Mouse (Mus musculus): ENCODE data around the gene Etaa1.
"Not testable (repeated sequence)": the region's sequence is repeated elsewhere in the genome, so short reads cannot be mapped to it uniquely, and the experiment has no call there.

Etaa1 gene

GRCm38 (mm10) chr11:17953231-17954134 lies at the start of gene Etaa1:
Gene Etaa1, minus strand, starts transcription at chr11:17953875.
- peak; percentile 95 for DNase-seq

DNA sequence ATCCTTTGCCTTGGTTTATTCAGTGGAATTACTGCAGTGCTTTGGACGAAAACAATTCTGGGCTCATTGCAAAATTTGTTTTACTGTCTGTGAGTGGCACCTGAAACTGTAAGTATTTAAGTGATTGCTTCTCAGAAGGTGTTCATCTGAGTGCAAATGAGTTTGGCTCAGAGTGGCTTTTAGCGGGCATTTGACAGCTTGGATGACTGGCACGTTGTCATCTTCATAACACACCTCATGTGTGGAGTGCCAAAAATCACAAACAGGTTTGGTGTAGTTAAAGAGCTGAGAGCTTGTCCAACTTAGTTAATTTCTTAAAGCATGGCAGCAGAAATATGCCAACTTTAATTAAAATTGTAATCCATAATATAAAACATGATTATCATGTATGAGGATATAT lies 40.5 kb upstream of the Etaa1 start:
- no peak for DNase-seq

DNA sequence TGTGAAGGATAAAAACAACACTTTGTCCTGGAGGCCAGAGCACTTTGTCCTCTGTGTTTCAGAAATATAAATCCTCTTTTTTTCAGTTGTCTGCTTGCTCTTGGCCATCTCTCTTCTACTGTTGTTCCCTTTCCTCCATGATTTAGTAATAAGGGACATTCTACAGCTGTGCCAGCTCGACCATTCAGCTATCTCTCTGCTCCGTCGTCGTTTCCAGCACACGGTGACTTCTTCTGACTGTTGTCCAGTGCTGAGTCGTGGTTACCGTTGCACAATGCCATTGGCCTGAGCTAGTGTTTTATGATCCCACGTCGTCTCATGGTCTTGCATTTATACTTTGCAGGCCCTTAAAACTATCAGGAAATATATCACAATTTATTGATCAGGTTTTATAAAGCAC lies 38.6 kb upstream of the Etaa1 start:
- DNase-seq = no peak

DNA sequence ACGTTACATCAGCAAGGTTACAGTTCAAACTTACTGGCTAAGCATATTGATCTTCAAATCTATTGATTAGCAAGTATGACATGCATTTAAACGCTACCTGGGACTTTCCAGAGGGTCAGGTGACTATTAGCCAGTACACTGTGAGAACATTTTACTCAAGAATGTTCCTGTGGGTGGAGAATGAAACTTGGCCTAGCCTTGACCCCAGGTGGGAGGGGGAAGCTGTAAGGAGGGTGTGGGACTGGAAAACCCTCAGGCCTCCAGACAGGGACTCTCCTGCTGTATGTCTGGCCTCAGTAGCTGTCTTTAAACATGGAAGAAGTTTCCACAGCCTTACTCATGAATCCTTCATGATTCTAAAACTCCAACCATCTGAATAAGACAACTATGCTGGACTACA lies 29.7 kb upstream of the Etaa1 start:
- no peak for DNase-seq

GRCm38 (mm10) chr11:17981246-17981645 lies 27.6 kb upstream of the Etaa1 start:
- DNase-seq = no peak

- no peak for DNase-seq
Measured at GRCm38 (mm10) chr11:17975581-17975980, 21.9 kb upstream of the Etaa1 start.

- no peak for DNase-seq
Measured at GRCm38 (mm10) chr11:17952791-17953190, 884 bp downstream of the Etaa1 start.

DNA sequence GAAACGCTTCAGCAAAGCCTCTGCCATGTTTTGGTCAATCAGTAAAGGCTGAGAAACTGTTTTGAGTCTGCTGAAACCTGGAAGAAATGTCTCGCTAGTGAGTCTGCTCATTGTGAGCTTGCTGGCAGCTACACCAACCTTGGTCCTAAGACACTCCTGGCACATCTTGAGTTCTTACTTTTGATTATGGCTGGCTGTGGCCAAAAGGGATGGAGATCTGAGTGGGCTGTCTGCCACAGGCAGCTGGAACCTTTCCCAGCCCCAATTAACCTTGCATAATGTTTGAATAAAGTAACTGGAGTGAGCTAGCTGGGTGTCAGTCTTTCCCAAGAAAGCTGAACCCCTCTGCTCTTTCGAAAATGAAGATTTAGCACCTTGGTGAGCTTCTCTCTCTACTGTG lies 2.3 kb downstream of the Etaa1 start:
- DNase-seq = no peak

DNA sequence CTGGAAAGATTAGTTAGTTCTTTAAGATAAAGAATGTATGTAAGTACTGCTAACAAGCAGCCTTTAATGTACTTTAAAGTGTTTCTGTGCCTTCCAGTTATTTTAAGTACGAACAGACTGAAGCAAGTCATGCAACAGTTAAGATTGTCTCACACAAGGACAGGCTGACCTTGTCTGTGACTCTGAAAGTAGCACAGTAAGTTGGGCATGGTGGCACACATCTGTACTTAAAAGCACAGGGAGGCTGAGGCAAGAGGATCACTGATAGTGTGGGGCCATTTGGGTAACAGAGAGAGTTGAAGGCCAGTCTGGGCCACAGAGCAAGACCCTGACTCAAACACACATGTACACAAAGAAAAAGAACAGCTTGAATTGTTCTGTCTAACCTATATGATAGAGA lies 14.5 kb downstream of the Etaa1 start:
- no peak for DNase-seq

DNA sequence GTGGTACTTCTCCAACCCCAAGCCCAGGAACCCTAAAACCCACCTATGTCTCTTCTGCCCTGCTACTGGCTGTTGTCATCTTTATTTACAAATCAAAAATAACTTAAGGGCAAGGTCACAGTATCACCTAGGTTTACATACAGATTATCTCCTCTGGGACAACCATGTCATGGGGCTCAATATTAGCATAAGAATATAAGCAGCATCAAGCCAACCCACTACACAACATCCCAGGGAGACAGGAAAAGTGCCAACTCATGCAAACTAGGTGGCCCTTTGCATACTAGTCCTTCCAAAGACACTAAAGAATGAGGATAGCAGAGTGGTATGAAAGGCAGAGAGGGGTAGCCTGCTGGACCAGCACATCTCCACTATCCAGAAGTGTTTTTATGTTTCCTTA lies 15.7 kb downstream of the Etaa1 start:
- DNase-seq = no peak

DNA sequence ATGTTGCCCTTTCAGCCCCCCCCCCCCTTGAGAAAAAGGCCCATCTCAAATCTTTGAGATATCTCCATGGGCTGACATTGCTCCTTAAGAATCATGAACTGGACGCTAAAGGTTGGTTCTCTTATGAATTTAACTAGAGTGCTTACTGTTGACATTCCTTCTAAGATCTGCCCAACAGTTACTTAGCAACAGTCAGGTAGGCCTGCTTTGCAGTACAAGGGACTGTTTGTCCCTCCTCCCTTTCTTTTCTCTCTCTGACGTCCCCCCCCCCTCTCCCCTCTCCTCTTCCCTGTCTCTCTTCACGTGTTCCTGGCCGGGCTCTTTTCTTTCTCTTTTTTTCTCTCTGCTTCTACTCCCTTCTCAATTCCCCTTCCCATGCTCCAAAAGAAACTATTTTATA lies 35.8 kb downstream of the Etaa1 start:
- DNase-seq = no peak

- no peak for DNase-seq
Measured at GRCm38 (mm10) chr11:17917101-17917500, 36.6 kb downstream of the Etaa1 start.

GRCm38 (mm10) chr11:17916486-17916885 lies 37.2 kb downstream of the Etaa1 start:
- DNase-seq = no peak

DNA sequence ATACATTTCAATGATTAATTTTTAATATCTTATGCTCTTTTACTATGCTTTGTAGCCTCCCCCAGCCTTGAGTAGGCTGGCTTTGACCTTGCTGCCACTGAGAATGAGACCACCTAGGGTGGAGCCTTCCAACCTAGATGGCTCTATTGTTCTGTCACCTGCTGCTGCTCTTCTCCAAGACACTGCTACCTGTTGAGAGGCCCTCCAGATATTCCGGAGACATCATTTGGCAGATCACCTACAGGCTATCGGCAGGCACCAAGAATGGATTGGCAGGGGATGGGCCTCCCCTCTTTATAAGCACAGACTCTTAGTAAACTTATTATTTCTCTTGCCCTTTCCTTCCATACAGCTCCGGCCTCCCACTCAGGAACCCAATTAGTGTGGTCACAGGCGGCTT lies 52.7 kb downstream of the Etaa1 start:
- DNase-seq = not testable (repeated sequence)
